23 mouse cellular contexts compared by ENCODE assay signal in the genomic region with DNA sequence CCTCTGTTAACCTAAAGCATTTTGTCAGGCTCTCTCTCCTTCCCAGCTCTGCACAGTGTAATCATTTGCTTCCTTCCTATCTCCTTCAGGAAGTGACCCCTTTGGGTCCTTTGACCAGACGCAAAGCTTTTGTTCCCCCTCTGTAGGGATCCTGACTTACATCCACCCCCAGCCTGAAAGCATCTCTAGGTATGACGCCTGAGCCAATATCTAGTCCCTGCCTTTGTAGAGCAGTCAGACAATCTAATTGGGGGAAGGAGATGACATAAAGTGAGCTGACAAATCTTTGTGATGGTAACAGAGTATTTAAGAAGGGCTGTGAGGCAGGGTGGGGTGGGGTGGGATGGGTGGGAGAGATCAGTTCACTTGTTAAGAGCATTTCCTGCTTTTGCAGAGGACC. TPM values are rescaled to one million over a fixed set of nuclear protein-coding genes. Genes with fewer than 3 reads are reported as not detected.
DNase-seq lines count a peak whose midpoint lies in the region; ATAC-seq and TF ChIP-seq lines count a peak whose summit lies in the region.
"Had no signal": no experiment of that assay in that cellular context is flagged by ENCODE, and none has a peak within 500 bp of the region (broad histone marks: within the 10 kb centered on the region; RNA-seq: fewer than 3 reads in every experiment).

No protein-coding gene starts in this region.

- peaks cover 20% of the 10 kb centered on the region for H3K4me1 ChIP-seq in forebrain, embryonic 13.5 days
- 0 out of 2 replicates have a peak, but pooled peaks cover 3% of the 10 kb centered on the region for H3K4me1 ChIP-seq in forebrain, postnatal 0 days (ENCODE audit: insufficient read depth)
- no peaks in the 10 kb centered on the region for H3K4me1 ChIP-seq in midbrain, embryonic 11.5 days (ENCODE audit: control insufficient read depth, insufficient read depth, low read length)
- H3K4me1 ChIP-seq in midbrain, embryonic 10.5 days = peaks cover 21% of the 10 kb centered on the region
- H3K4me1 ChIP-seq in hindbrain, postnatal 0 days (ENCODE audit: insufficient read depth, low read length) = no peaks in the 10 kb centered on the region
- H3K4me1 ChIP-seq: intestine, embryonic 15.5 days had no signal

- H3K4me2 ChIP-seq in forebrain, embryonic 13.5 days = no peak overlapping the region
- no peak overlapping the region for H3K4me2 ChIP-seq in forebrain, postnatal 0 days (ENCODE audit: low read depth)
- H3K4me2 ChIP-seq in midbrain, embryonic 11.5 days = no peak overlapping the region
- no peak overlapping the region for H3K4me2 ChIP-seq in hindbrain, postnatal 0 days (ENCODE audit: low read depth, low read length)
- H3K4me2 ChIP-seq: embryonic facial prominence, embryonic 12.5 days; heart, embryonic 13.5 days; intestine, embryonic 15.5 days; kidney, embryonic 15.5 days had no signal

- no peak for TF ChIP-seq POLR2A in brain, embryonic 14.5 days (IDR thresholded peaks at IDR 0.05; ENCODE audit: borderline replicate concordance, extremely low read depth, insufficient read depth, insufficient read length, poor library complexity, severe bottlenecking)

- H3K36me3 ChIP-seq in forebrain, embryonic 13.5 days (ENCODE audit: poor library complexity, severe bottlenecking) = no peaks in the 10 kb centered on the region
- no peaks in the 10 kb centered on the region for H3K36me3 ChIP-seq in forebrain, postnatal 0 days (ENCODE audit: insufficient read depth)
- H3K36me3 ChIP-seq in midbrain, embryonic 11.5 days (ENCODE audit: control insufficient read depth, insufficient read depth, low read length) = no peaks in the 10 kb centered on the region
- no peaks in the 10 kb centered on the region for H3K36me3 ChIP-seq in midbrain, embryonic 10.5 days
- H3K36me3 ChIP-seq in hindbrain, postnatal 0 days (ENCODE audit: insufficient read depth, low read length) = no peaks in the 10 kb centered on the region
- H3K36me3 ChIP-seq: embryonic facial prominence, embryonic 12.5 days; heart, embryonic 13.5 days; intestine, embryonic 15.5 days; kidney, embryonic 15.5 days had no signal

- DNase-seq in forebrain, postnatal 0 days = no peak
- DNase-seq in midbrain, embryonic 11.5 days (ENCODE audit: low spot score, missing footprints) = peak; percentile 84
- DNase-seq in midbrain, embryonic 10.5 days (ENCODE audit: low spot score) = no peak
- peak; percentile 92 for DNase-seq in ES-CJ7 (ENCODE audit: low read depth, low spot score)
- DNase-seq in brain, embryonic 14.5 days (ENCODE audit: low read depth) = peak; percentile 4
- DNase-seq in hindbrain, postnatal 0 days (ENCODE audit: low spot score) = no peak
- no peak for DNase-seq in adrenal gland, adult (ENCODE audit: inconsistent age in 2 of 2, low spot score in 1 of 2)
- DNase-seq: heart, postnatal 36 days; kidney, adult 2 months had no signal

- peaks cover 5% of the 10 kb centered on the region; the same call in 1 of the 2 replicates for H3K27me3 ChIP-seq in forebrain, embryonic 13.5 days
- no peaks in the 10 kb centered on the region for H3K27me3 ChIP-seq in forebrain, postnatal 0 days (ENCODE audit: insufficient read depth, low read length)
- no peaks in the 10 kb centered on the region for H3K27me3 ChIP-seq in midbrain, embryonic 11.5 days (ENCODE audit: control insufficient read depth, insufficient read depth, low read length)
- peaks cover 38% of the 10 kb centered on the region for H3K27me3 ChIP-seq in midbrain, embryonic 10.5 days (ENCODE audit: low read depth, poor library complexity, severe bottlenecking)
- H3K27me3 ChIP-seq in hindbrain, postnatal 0 days (ENCODE audit: insufficient read depth, low read length) = no peaks in the 10 kb centered on the region
- H3K27me3 ChIP-seq: CH12.LX; embryonic facial prominence, embryonic 12.5 days; heart, embryonic 13.5 days; intestine, embryonic 15.5 days; kidney, embryonic 15.5 days had no signal

- H3K4me3 ChIP-seq in forebrain, embryonic 13.5 days = no peak overlapping the region
- H3K4me3 ChIP-seq in forebrain, postnatal 0 days (ENCODE audit: low read depth, low read length) = no peak overlapping the region
- H3K4me3 ChIP-seq in midbrain, embryonic 11.5 days (ENCODE audit: low read depth, low read length) = no peak overlapping the region
- no peak overlapping the region for H3K4me3 ChIP-seq in midbrain, embryonic 10.5 days
- no peak overlapping the region for H3K4me3 ChIP-seq in hindbrain, postnatal 0 days (ENCODE audit: low read length)
- H3K4me3 ChIP-seq: embryonic facial prominence, embryonic 12.5 days; heart, embryonic 13.5 days; intestine, embryonic 15.5 days; kidney, embryonic 15.5 days had no signal

- 34% methylated on average over 2 of the region's 2 CpGs for WGBS in forebrain, embryonic 13.5 days
- 18% methylated on average over 2 of the region's 2 CpGs for WGBS in forebrain, postnatal 0 days
- WGBS in midbrain, embryonic 11.5 days = 26% methylated on average over 2 of the region's 2 CpGs
- 36% methylated on average over 2 of the region's 2 CpGs for WGBS in midbrain, embryonic 10.5 days
- WGBS in hindbrain, postnatal 0 days = 37% methylated on average over 2 of the region's 2 CpGs

- H3K9me3 ChIP-seq in forebrain, embryonic 13.5 days (replicated peaks) = no peaks in the 10 kb centered on the region
- H3K9me3 ChIP-seq in forebrain, postnatal 0 days (ENCODE audit: low read length) = no peaks in the 10 kb centered on the region
- no peaks in the 10 kb centered on the region for H3K9me3 ChIP-seq in midbrain, embryonic 11.5 days (ENCODE audit: control insufficient read depth, low read length)
- H3K9me3 ChIP-seq in midbrain, embryonic 10.5 days (replicated peaks) = no peaks in the 10 kb centered on the region
- H3K9me3 ChIP-seq in hindbrain, postnatal 0 days (ENCODE audit: low read length) = no peaks in the 10 kb centered on the region
- H3K9me3 ChIP-seq: embryonic facial prominence, embryonic 12.5 days; heart, embryonic 13.5 days; intestine, embryonic 15.5 days; kidney, embryonic 15.5 days had no signal

- 0 out of 2 replicates have a peak, but pooled peaks have one; percentile 10 for ATAC-seq in forebrain, embryonic 13.5 days
- no peak for ATAC-seq in forebrain, postnatal 0 days
- ATAC-seq in midbrain, embryonic 11.5 days (ENCODE audit: low FRiP score) = no peak
- ATAC-seq in hindbrain, postnatal 0 days = no peak; the same call in 1 of the 2 replicates
- ATAC-seq: hindbrain, embryonic 16.5 days; intestine, embryonic 15.5 days; Patski had no signal

- no peak overlapping the region for H3K9ac ChIP-seq in forebrain, embryonic 13.5 days
- no peak overlapping the region for H3K9ac ChIP-seq in forebrain, postnatal 0 days
- no peak overlapping the region for H3K9ac ChIP-seq in midbrain, embryonic 11.5 days (ENCODE audit: low read length)
- H3K9ac ChIP-seq in hindbrain, postnatal 0 days (replicated peaks; ENCODE audit: low read length) = no peak overlapping the region
- H3K9ac ChIP-seq: embryonic facial prominence, embryonic 12.5 days; heart, embryonic 13.5 days; intestine, embryonic 15.5 days; kidney, embryonic 15.5 days had no signal

- TF ChIP-seq CTCF in forebrain, postnatal 0 days (IDR thresholded peaks at IDR 0.05; ENCODE audit: low read depth) = no peak
- TF ChIP-seq CTCF in brain, embryonic 14.5 days (IDR thresholded peaks at IDR 0.05; ENCODE audit: borderline replicate concordance, extremely low read depth, insufficient read depth, insufficient read length) = no peak
- TF ChIP-seq CTCF in hindbrain, postnatal 0 days (IDR thresholded peaks at IDR 0.05; ENCODE audit: low read depth) = no peak

- H3K27ac ChIP-seq in forebrain, embryonic 13.5 days = no peak overlapping the region
- no peak overlapping the region for H3K27ac ChIP-seq in forebrain, postnatal 0 days (ENCODE audit: low read depth, low read length)
- H3K27ac ChIP-seq in midbrain, embryonic 11.5 days (ENCODE audit: low read depth, low read length) = no peak overlapping the region
- H3K27ac ChIP-seq in midbrain, embryonic 10.5 days (replicated peaks) = no peak overlapping the region
- H3K27ac ChIP-seq in hindbrain, postnatal 0 days = no peak overlapping the region
- H3K27ac ChIP-seq: embryonic facial prominence, embryonic 12.5 days; heart, embryonic 13.5 days; intestine, embryonic 15.5 days; kidney, embryonic 15.5 days had no signal

RNA-seq across cellular contexts. Expression of a gene that starts 29.8 kb away (rescaled TPM):
- 15.7 and 16.1 TPM in 2 replicates for polyA plus RNA-seq in forebrain, embryonic 13.5 days (2015; fragmentation: Nextera tagmentation; extraction: Ambion mirVana)
- total RNA-seq in forebrain, postnatal 0 days (2014; rRNA removed) = 5.8 and 7.9 TPM in 2 replicates
- 7.7 and 9.0 TPM in 2 replicates for polyA plus RNA-seq in forebrain, postnatal 0 days (2015; fragmentation: Nextera tagmentation; extraction: Ambion mirVana)
- 33.2 and 34.3 TPM in 2 replicates for polyA plus RNA-seq in midbrain, embryonic 11.5 days (2014; fragmentation: Nextera tagmentation; extraction: Ambion mirVana)
- polyA plus RNA-seq in midbrain, embryonic 10.5 days (2016; fragmentation: Nextera tagmentation; extraction: Ambion mirVana) = 36.8 and 39.0 TPM in 2 replicates
- 10.8 and 12.3 TPM in 2 replicates for polyA plus RNA-seq in brain, embryonic 14.5 days (2012; rRNA removed)
- total RNA-seq in hindbrain, postnatal 0 days (2014; rRNA removed) = 6.8 and 7.9 TPM in 2 replicates
- polyA plus RNA-seq in hindbrain, postnatal 0 days (2015; fragmentation: Nextera tagmentation; extraction: Ambion mirVana) = 10.0 and 10.5 TPM in 2 replicates

RNA-seq across cellular contexts. Expression of a gene that starts 48.3 kb away (rescaled TPM):
- polyA plus RNA-seq in forebrain, embryonic 13.5 days (2015; fragmentation: Nextera tagmentation; extraction: Ambion mirVana) = 0.09 TPM in 1 of 2 replicates, not detected in the other
- not detected in 2 replicates for total RNA-seq in forebrain, postnatal 0 days (2014; rRNA removed)
- not detected in 2 replicates for polyA plus RNA-seq in forebrain, postnatal 0 days (2015; fragmentation: Nextera tagmentation; extraction: Ambion mirVana)
- 0.06 and 0.11 TPM in 2 replicates for polyA plus RNA-seq in midbrain, embryonic 11.5 days (2014; fragmentation: Nextera tagmentation; extraction: Ambion mirVana)
- 0.09 and 0.10 TPM in 2 replicates for polyA plus RNA-seq in midbrain, embryonic 10.5 days (2016; fragmentation: Nextera tagmentation; extraction: Ambion mirVana)
- 0.05 TPM in 2 replicates for polyA plus RNA-seq in brain, embryonic 14.5 days (2012; rRNA removed)
- not detected in 2 replicates for total RNA-seq in hindbrain, postnatal 0 days (2014; rRNA removed)
- polyA plus RNA-seq in hindbrain, postnatal 0 days (2015; fragmentation: Nextera tagmentation; extraction: Ambion mirVana) = not detected in 2 replicates
- total RNA-seq: adrenal gland, postnatal 10 days; gastrocnemius, postnatal 10 days; heart, postnatal 36 days had no signal
- polyA plus RNA-seq: embryonic facial prominence, embryonic 12.5 days; forebrain, embryonic 11.5 days; heart, embryonic 13.5 days; heart, postnatal 0 days; hindbrain, embryonic 16.5 days; intestine, embryonic 15.5 days; Patski had no signal

RNA-seq across cellular contexts. Expression of a gene that starts 59.8 kb away (rescaled TPM):
- polyA plus RNA-seq in forebrain, embryonic 13.5 days (2015; fragmentation: Nextera tagmentation; extraction: Ambion mirVana) = not detected in 2 replicates
- not detected in 2 replicates for total RNA-seq in forebrain, postnatal 0 days (2014; rRNA removed)
- polyA plus RNA-seq in forebrain, postnatal 0 days (2015; fragmentation: Nextera tagmentation; extraction: Ambion mirVana) = 0.45 and 1.4 TPM in 2 replicates
- 0.47 and 0.70 TPM in 2 replicates for polyA plus RNA-seq in midbrain, embryonic 11.5 days (2014; fragmentation: Nextera tagmentation; extraction: Ambion mirVana)
- polyA plus RNA-seq in midbrain, embryonic 10.5 days (2016; fragmentation: Nextera tagmentation; extraction: Ambion mirVana) = 0.24 and 0.39 TPM in 2 replicates
- 0.16 TPM in 1 of 2 replicates, not detected in the other for polyA plus RNA-seq in brain, embryonic 14.5 days (2012; rRNA removed)
- not detected in 2 replicates for total RNA-seq in hindbrain, postnatal 0 days (2014; rRNA removed)
- polyA plus RNA-seq in hindbrain, postnatal 0 days (2015; fragmentation: Nextera tagmentation; extraction: Ambion mirVana) = 0.52 and 0.75 TPM in 2 replicates
- total RNA-seq: heart, postnatal 36 days had no signal
- polyA plus RNA-seq: cortical plate, adult 2 months; hindbrain, embryonic 11.5 days; Patski had no signal

Comparison
In these comparisons a context has a peak if more than half of its experiments do, and no peak if none do; other contexts are left out.
1. DNase-seq: peak in midbrain, embryonic 11.5 days (single experiment), ES-CJ7 (single experiment) and brain, embryonic 14.5 days (single experiment); none in forebrain, postnatal 0 days (single experiment), midbrain, embryonic 10.5 days (single experiment), hindbrain, postnatal 0 days (single experiment) and adrenal gland, adult (0 of 2).